Comparison of ENCODE assay signal across 10 mouse cellular contexts in the genomic region with DNA sequence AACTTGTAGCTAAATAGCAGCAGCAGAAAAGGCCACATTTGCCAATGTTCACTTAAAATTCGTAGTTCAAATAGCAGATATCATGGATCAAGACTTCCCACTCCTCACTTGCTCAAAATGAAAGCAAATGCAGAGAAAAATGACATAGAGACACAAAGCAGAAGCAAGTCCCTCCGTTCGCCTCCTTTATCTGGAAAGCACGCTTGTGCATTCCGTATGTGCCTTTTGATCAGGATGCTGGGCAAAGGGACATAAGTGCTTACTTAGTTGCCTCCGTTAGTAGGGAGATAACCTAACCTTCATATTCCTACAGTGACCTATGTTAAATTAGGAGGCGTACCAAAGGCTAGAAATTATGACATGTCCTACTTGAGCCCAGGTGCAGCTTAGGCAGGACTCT. TPM values are rescaled to one million over a fixed set of nuclear protein-coding genes. Genes with fewer than 3 reads are reported as not detected.
DNase-seq lines count a peak whose midpoint lies in the region; ATAC-seq lines count a peak whose summit lies in the region.
"Had no signal": no experiment of that assay in that cellular context is flagged by ENCODE, and none has a peak within 500 bp of the region (broad histone marks: within the 10 kb centered on the region; RNA-seq: fewer than 3 reads in every experiment).

No protein-coding gene starts in this region.

- H3K4me3 ChIP-seq in heart, embryonic 12.5 days = no peak overlapping the region
- H3K4me3 ChIP-seq in embryonic facial prominence, embryonic 14.5 days (ENCODE audit: low read depth, low read length) = peak overlapping the region; percentile 82
- H3K4me3 ChIP-seq in intestine, embryonic 14.5 days (ENCODE audit: low read depth, low read length) = no peak overlapping the region
- peak overlapping the region; percentile 67 for H3K4me3 ChIP-seq in midbrain, embryonic 14.5 days (replicated peaks; ENCODE audit: low read depth, low read length)

- 26% methylated on average over 7 of the region's 7 CpGs for WGBS in heart, embryonic 12.5 days
- 50% methylated on average over 7 of the region's 7 CpGs for WGBS in embryonic facial prominence, embryonic 14.5 days
- WGBS in intestine, embryonic 14.5 days = 54% methylated on average over 7 of the region's 7 CpGs
- 38% methylated on average over 7 of the region's 7 CpGs for WGBS in midbrain, embryonic 14.5 days

- H3K36me3 ChIP-seq in heart, embryonic 12.5 days = peaks cover 31% of the 10 kb centered on the region
- peaks cover 30% of the 10 kb centered on the region for H3K36me3 ChIP-seq in embryonic facial prominence, embryonic 14.5 days (ENCODE audit: control insufficient read depth, insufficient read depth, low read length)
- peaks cover 30% of the 10 kb centered on the region for H3K36me3 ChIP-seq in intestine, embryonic 14.5 days (ENCODE audit: control insufficient read depth, insufficient read depth, low read length)
- H3K36me3 ChIP-seq in midbrain, embryonic 14.5 days (ENCODE audit: control insufficient read depth, insufficient read depth, low read length) = peaks cover 32% of the 10 kb centered on the region

- no peak for DNase-seq in heart, adult 18-20 months
- DNase-seq in embryonic facial prominence, embryonic 14.5 days (ENCODE audit: low spot score) = no peak
- peak; percentile 51 for DNase-seq in intestine, embryonic 14.5 days (ENCODE audit: low spot score)
- DNase-seq in midbrain, embryonic 14.5 days = peak; percentile 60
- no peak for DNase-seq in kidney, adult 9 months
- no peak for DNase-seq in lung, postnatal 14 days
- DNase-seq in ovary, adult 18-20 months (ENCODE audit: low spot score) = no peak

- H3K27ac ChIP-seq in heart, embryonic 12.5 days (ENCODE audit: poor library complexity, severe bottlenecking) = no peak overlapping the region
- peak overlapping the region; percentile 48 for H3K27ac ChIP-seq in embryonic facial prominence, embryonic 14.5 days (replicated peaks; ENCODE audit: low read depth, low read length)
- H3K27ac ChIP-seq in intestine, embryonic 14.5 days (ENCODE audit: low read depth) = no peak overlapping the region
- peak overlapping the region; percentile 96 for H3K27ac ChIP-seq in midbrain, embryonic 14.5 days (replicated peaks; ENCODE audit: low read depth, low read length)
- H3K27ac ChIP-seq: kidney, postnatal 0 days; macrophage had no signal

- H3K9me3 ChIP-seq in heart, embryonic 12.5 days (replicated peaks) = no peaks in the 10 kb centered on the region
- no peaks in the 10 kb centered on the region for H3K9me3 ChIP-seq in embryonic facial prominence, embryonic 14.5 days (ENCODE audit: control insufficient read depth, low read length)
- H3K9me3 ChIP-seq in intestine, embryonic 14.5 days (ENCODE audit: control insufficient read depth, low read length) = no peaks in the 10 kb centered on the region
- H3K9me3 ChIP-seq in midbrain, embryonic 14.5 days (ENCODE audit: control insufficient read depth, low read length) = no peaks in the 10 kb centered on the region

- peak overlapping the region; percentile 48 for H3K4me2 ChIP-seq in heart, embryonic 12.5 days
- peak overlapping the region; percentile 97 for H3K4me2 ChIP-seq in embryonic facial prominence, embryonic 14.5 days (ENCODE audit: low read depth, low read length)
- H3K4me2 ChIP-seq in intestine, embryonic 14.5 days (ENCODE audit: low read length) = peak overlapping the region; percentile 12; the same call in 1 of the 2 replicates
- peak overlapping the region; percentile 99 for H3K4me2 ChIP-seq in midbrain, embryonic 14.5 days (ENCODE audit: low read length)

- no peak for ATAC-seq in heart, embryonic 12.5 days (ENCODE audit: insufficient number of reproducible peaks, low FRiP score)
- no peak for ATAC-seq in embryonic facial prominence, embryonic 14.5 days (ENCODE audit: low read depth)
- ATAC-seq in intestine, embryonic 14.5 days (replicated peaks; ENCODE audit: low FRiP score, low TSS enrichment, low read depth) = no peak
- ATAC-seq in midbrain, embryonic 14.5 days (ENCODE audit: low FRiP score, low TSS enrichment) = no peak

- no peak overlapping the region for H3K9ac ChIP-seq in heart, embryonic 12.5 days
- H3K9ac ChIP-seq in embryonic facial prominence, embryonic 14.5 days (ENCODE audit: low read depth, low read length) = peak overlapping the region; percentile 95
- H3K9ac ChIP-seq in intestine, embryonic 14.5 days (ENCODE audit: low read length) = peak overlapping the region; percentile 1; the same call in 1 of the 2 replicates
- peak overlapping the region; percentile 57 for H3K9ac ChIP-seq in midbrain, embryonic 14.5 days (replicated peaks; ENCODE audit: low read length)

- H3K4me1 ChIP-seq in heart, embryonic 12.5 days (replicated peaks) = peaks cover 29% of the 10 kb centered on the region
- peaks cover 22% of the 10 kb centered on the region for H3K4me1 ChIP-seq in embryonic facial prominence, embryonic 14.5 days (ENCODE audit: control insufficient read depth, insufficient read depth, low read length)
- peaks cover 17% of the 10 kb centered on the region for H3K4me1 ChIP-seq in intestine, embryonic 14.5 days (replicated peaks; ENCODE audit: control insufficient read depth, insufficient read depth, low read length)
- H3K4me1 ChIP-seq in midbrain, embryonic 14.5 days (ENCODE audit: control insufficient read depth, insufficient read depth, low read length) = peaks cover 43% of the 10 kb centered on the region

- H3K27me3 ChIP-seq in heart, embryonic 12.5 days (replicated peaks) = no peaks in the 10 kb centered on the region
- H3K27me3 ChIP-seq in embryonic facial prominence, embryonic 14.5 days (replicated peaks; ENCODE audit: control insufficient read depth, insufficient read depth, low read length) = no peaks in the 10 kb centered on the region
- no peaks in the 10 kb centered on the region for H3K27me3 ChIP-seq in intestine, embryonic 14.5 days (replicated peaks; ENCODE audit: control insufficient read depth, insufficient read depth, low read length)
- no peaks in the 10 kb centered on the region for H3K27me3 ChIP-seq in midbrain, embryonic 14.5 days (ENCODE audit: control insufficient read depth, insufficient read depth, low read length)

RNA-seq across cellular contexts. Expression of a gene that starts 5.6 kb away (rescaled TPM):
- polyA plus RNA-seq in heart, embryonic 12.5 days (2016; fragmentation: Nextera tagmentation; extraction: Ambion mirVana) = 18.1 and 19.3 TPM in 2 replicates
- total RNA-seq in heart, adult 18-20 months (2021) = 1 to 10 TPM; 2.1 to 2.6 TPM
- 26.4 and 30.1 TPM in 2 replicates for polyA plus RNA-seq in embryonic facial prominence, embryonic 14.5 days (2014; fragmentation: Nextera tagmentation; extraction: Ambion mirVana)
- 29.1 and 29.6 TPM in 2 replicates for polyA plus RNA-seq in intestine, embryonic 14.5 days (2014; fragmentation: Nextera tagmentation; extraction: Ambion mirVana)
- 117 and 121 TPM in 2 replicates for polyA plus RNA-seq in midbrain, embryonic 14.5 days (2014; fragmentation: Nextera tagmentation; extraction: Ambion mirVana)

RNA-seq across cellular contexts. Expression of a gene that starts 8.6 kb away (rescaled TPM):
- polyA plus RNA-seq in heart, embryonic 12.5 days (2016; fragmentation: Nextera tagmentation; extraction: Ambion mirVana) = not detected in 2 replicates
- not detected for total RNA-seq in heart, adult 18-20 months (2021)
- not detected in 2 replicates for polyA plus RNA-seq in embryonic facial prominence, embryonic 14.5 days (2014; fragmentation: Nextera tagmentation; extraction: Ambion mirVana)
- not detected in 2 replicates for polyA plus RNA-seq in intestine, embryonic 14.5 days (2014; fragmentation: Nextera tagmentation; extraction: Ambion mirVana)
- 0.40 TPM in 1 of 2 replicates, not detected in the other for polyA plus RNA-seq in midbrain, embryonic 14.5 days (2014; fragmentation: Nextera tagmentation; extraction: Ambion mirVana)
- polyA plus RNA-seq: kidney, postnatal 0 days; macrophage had no signal

Comparison
In these comparisons a context has a peak if more than half of its experiments do, and no peak if none do; other contexts are left out.
1. H3K27ac ChIP-seq: peak in embryonic facial prominence, embryonic 14.5 days (single experiment) and midbrain, embryonic 14.5 days (single experiment); none in heart, embryonic 12.5 days (single experiment) and intestine, embryonic 14.5 days (single experiment).
2. H3K4me2 ChIP-seq: peak in every context shown above with its lines; median percentile 99 in midbrain, embryonic 14.5 days; 97 in embryonic facial prominence, embryonic 14.5 days; 48 in heart, embryonic 12.5 days; 12 in intestine, embryonic 14.5 days.
3. H3K4me3 ChIP-seq: peak in embryonic facial prominence, embryonic 14.5 days (single experiment) and midbrain, embryonic 14.5 days (single experiment); none in heart, embryonic 12.5 days (single experiment) and intestine, embryonic 14.5 days (single experiment).
4. DNase-seq: peak in intestine, embryonic 14.5 days (single experiment) and midbrain, embryonic 14.5 days (single experiment); none in heart, adult 18-20 months (0 of 2), embryonic facial prominence, embryonic 14.5 days (single experiment), kidney, adult 9 months (single experiment), lung, postnatal 14 days (single experiment) and ovary, adult 18-20 months (single experiment).